Mouse (Mus musculus): ENCODE measurements at regions not wholly inside any gene's neighbourhood (a gene's known extent, or its start where the extent isn't known, plus 50 kb on each side); places are given as distances from the start of the nearest gene placed in this dataset.

GRCm38 (mm10) chr12:79895324-79895723, 217.5 kb downstream of the Zfp36l1 start (continued):
- TF ChIP-seq GABPA (IDR thresholded peaks at IDR 0.05; ENCODE audit: low read depth, low read length) (no peak), KAT2A (conservative IDR thresholded peaks at IDR 0.05; ENCODE audit: low read depth, low read length) (no peak), USF1 (IDR thresholded peaks at IDR 0.05; ENCODE audit: low read depth, low read length) (no peak)

GRCm38 (mm10) chr12:79892871-79893270, 219.9 kb downstream of the Zfp36l1 start:
- Histone ChIP-seq H3K36me3 (ENCODE audit: control insufficient read depth in 1 of 2, insufficient read depth in 2 of 2, low read length in 2 of 2) (no peaks in the 10 kb centered on the region), H3K27ac (ENCODE audit: control insufficient read depth, low read depth, low read length) (no peak overlapping the region), H3K27me3 (ENCODE audit: control insufficient read depth in 1 of 2, insufficient read depth in 2 of 2, low read length in 2 of 2) (peaks cover 4 to 13% of the 10 kb centered on the region in 2 experiments), H3K4me1 (ENCODE audit: control insufficient read depth in 1 of 2, insufficient read depth in 2 of 2, low read length in 2 of 2) (no peaks in the 10 kb centered on the region), H3K4me3 (ENCODE audit: control insufficient read depth in 1 of 2, insufficient read depth in 1 of 2, low read depth in 2 of 2, low read length in 2 of 2) (no peak overlapping the region), H3K9me3 (replicated peaks; ENCODE audit: insufficient read depth, low read length) (no peaks in the 10 kb centered on the region), H3K9ac (ENCODE audit: control insufficient read depth, low read depth, low read length, poor library complexity, severe bottlenecking) (no peak overlapping the region), H3K79me2 (ENCODE audit: control insufficient read depth, insufficient read depth, low read length, poor library complexity) (no peaks in the 10 kb centered on the region)
- TF ChIP-seq RAD21 (IDR thresholded peaks at IDR 0.05; ENCODE audit: low read depth, low read length) (no peak), KAT2A (conservative IDR thresholded peaks at IDR 0.05; ENCODE audit: low read depth, low read length) (no peak), MXI1 (IDR thresholded peaks at IDR 0.05; ENCODE audit: low read depth, low read length) (no peak), HCFC1 (IDR thresholded peaks at IDR 0.05; ENCODE audit: low read depth, low read length) (no peak), BHLHE40 (IDR thresholded peaks at IDR 0.05; ENCODE audit: borderline replicate concordance, low read depth, low read length) (no peak), ELF1 (IDR thresholded peaks at IDR 0.05; ENCODE audit: low read depth, low read length) (no peak), JUND (IDR thresholded peaks at IDR 0.05; ENCODE audit: low read depth, low read length) (no peak), GABPA (IDR thresholded peaks at IDR 0.05; ENCODE audit: low read depth, low read length) (no peak), SMC3 (IDR thresholded peaks at IDR 0.05; ENCODE audit: low read depth, low read length) (no peak), RCOR1 (IDR thresholded peaks at IDR 0.05; ENCODE audit: low read depth, low read length) (no peak), ZKSCAN1 (IDR thresholded peaks at IDR 0.05; ENCODE audit: low read depth, low read length) (no peak), MAFK (IDR thresholded peaks at IDR 0.05; ENCODE audit: borderline replicate concordance, low read depth, low read length) (no peak), POLR2AphosphoS5 (IDR thresholded peaks at IDR 0.05; ENCODE audit: borderline replicate concordance, low read depth, low read length) (no peak), POLR2A (IDR thresholded peaks at IDR 0.05; ENCODE audit: control insufficient read depth in 1 of 2, insufficient read depth in 1 of 2, low read depth in 1 of 2, low read length in 2 of 2, poor library complexity in 1 of 2) (no peak), SIN3A (IDR thresholded peaks at IDR 0.05; ENCODE audit: low read length) (no peak), E2F4 (IDR thresholded peaks at IDR 0.05; ENCODE audit: borderline replicate concordance, low read depth, low read length) (no peak), USF2 (IDR thresholded peaks at IDR 0.05; ENCODE audit: borderline replicate concordance in 1 of 2, insufficient read depth in 1 of 2, low read depth in 1 of 2, low read length in 2 of 2) (no peak), EP300 (IDR thresholded peaks at IDR 0.05; ENCODE audit: low read depth in 1 of 2, low read length in 2 of 2) (no peak)
- DNase-seq (ENCODE audit: low read depth, low spot score) = no peak

GRCm38 (mm10) chr12:79891942-79892341, 220.9 kb downstream of the Zfp36l1 start:
- no peak overlapping the region for H3K9ac ChIP-seq (ENCODE audit: control insufficient read depth, low read depth, low read length, poor library complexity, severe bottlenecking)
- DNase-seq (ENCODE audit: low read depth, low spot score) = no peak
- H3K36me3 ChIP-seq (ENCODE audit: control insufficient read depth in 1 of 2, insufficient read depth in 2 of 2, low read length in 2 of 2) = no peaks in the 10 kb centered on the region
- H3K27me3 ChIP-seq (ENCODE audit: control insufficient read depth in 1 of 2, insufficient read depth in 2 of 2, low read length in 2 of 2) = peaks cover 2 to 13% of the 10 kb centered on the region in 2 experiments
- no peaks in the 10 kb centered on the region for H3K79me2 ChIP-seq (ENCODE audit: control insufficient read depth, insufficient read depth, low read length, poor library complexity)
- H3K27ac ChIP-seq (ENCODE audit: control insufficient read depth, low read depth, low read length) = no peak overlapping the region
- no peak overlapping the region for H3K4me3 ChIP-seq (ENCODE audit: control insufficient read depth in 1 of 2, insufficient read depth in 1 of 2, low read depth in 2 of 2, low read length in 2 of 2)
- H3K4me1 ChIP-seq (ENCODE audit: control insufficient read depth in 1 of 2, insufficient read depth in 2 of 2, low read length in 2 of 2) = no peaks in the 10 kb centered on the region
- H3K9me3 ChIP-seq (replicated peaks; ENCODE audit: insufficient read depth, low read length) = no peaks in the 10 kb centered on the region
- no peak for TF ChIP-seq SMC3 (IDR thresholded peaks at IDR 0.05; ENCODE audit: low read depth, low read length)
- TF ChIP-seq POLR2A (IDR thresholded peaks at IDR 0.05; ENCODE audit: control insufficient read depth in 1 of 2, insufficient read depth in 1 of 2, low read depth in 1 of 2, low read length in 2 of 2, poor library complexity in 1 of 2) = no peak
- no peak for TF ChIP-seq JUND (IDR thresholded peaks at IDR 0.05; ENCODE audit: low read depth, low read length)
- no peak for TF ChIP-seq HCFC1 (IDR thresholded peaks at IDR 0.05; ENCODE audit: low read depth, low read length)
- TF ChIP-seq CHD1 (IDR thresholded peaks at IDR 0.05; ENCODE audit: low read depth, low read length) = no peak
- no peak for TF ChIP-seq KAT2A (conservative IDR thresholded peaks at IDR 0.05; ENCODE audit: low read depth, low read length)
- TF ChIP-seq E2F4 (IDR thresholded peaks at IDR 0.05; ENCODE audit: borderline replicate concordance, low read depth, low read length) = no peak
- TF ChIP-seq POLR2AphosphoS2 (IDR thresholded peaks at IDR 0.05; ENCODE audit: low read length) = no peak
- no peak for TF ChIP-seq NELFE (IDR thresholded peaks at IDR 0.05; ENCODE audit: low read depth, low read length)
- TF ChIP-seq POLR2AphosphoS5 (IDR thresholded peaks at IDR 0.05; ENCODE audit: borderline replicate concordance, low read depth, low read length) = no peak
- TF ChIP-seq TAL1 (IDR thresholded peaks at IDR 0.05; ENCODE audit: low read length) = no peak
- TF ChIP-seq TBP (IDR thresholded peaks at IDR 0.05; ENCODE audit: low read depth, low read length) = no peak
- TF ChIP-seq GATA1 (IDR thresholded peaks at IDR 0.05; ENCODE audit: low read depth, low read length) = no peak
- no peak for TF ChIP-seq MAZ (IDR thresholded peaks at IDR 0.05; ENCODE audit: low read depth, low read length)
- no peak for TF ChIP-seq MEF2A (IDR thresholded peaks at IDR 0.05; ENCODE audit: extremely low read depth, insufficient replicate concordance, low read depth, low read length, poor library complexity, severe bottlenecking)
- no peak for TF ChIP-seq MAX (IDR thresholded peaks at IDR 0.05; ENCODE audit: low read length)
- no peak for TF ChIP-seq UBTF (IDR thresholded peaks at IDR 0.05; ENCODE audit: borderline replicate concordance, insufficient read depth, low read depth, low read length)
